Mouse (Mus musculus) olfactory bulb, adult 2 months (tissue): ENCODE results near the gene Pnpla1. TPM values are rescaled to one million over a fixed set of nuclear protein-coding genes. Genes with fewer than 3 reads are reported as not detected.

ENCODE experiments used
- H3K27ac ChIP-seq: fragments of 200-500 bp; 2 replicates; pipeline ENCODE4 v1.5.1; 2012; ENCODE audit warnings: low read depth, low read length; ENCODE audit not compliant: insufficient read depth
- H3K4me1 ChIP-seq: fragments of 200-500 bp; 2 replicates; pipeline ENCODE4 v1.6.1; 2012; ENCODE audit warnings: low read length; ENCODE audit not compliant: control insufficient read depth, insufficient read depth
- H3K4me3 ChIP-seq: fragments of 200-500 bp; 2 replicates; pipeline ENCODE4 v1.5.1; 2012; ENCODE audit warnings: mild to moderate bottlenecking, low read depth, low read length, moderate library complexity; ENCODE audit not compliant: insufficient read depth
- CTCF ChIP-seq: fragments of 200-500 bp; IDR thresholded peaks from 2 replicates; pipeline ENCODE4 v1.5.1; 2012; ENCODE audit warnings: low read depth, mild to moderate bottlenecking, low read length, moderate library complexity; ENCODE audit not compliant: insufficient read depth
- POLR2A ChIP-seq: fragments of 200-500 bp; IDR thresholded peaks from 2 replicates; pipeline ENCODE4 v1.6.1; 2012; ENCODE audit warnings: mild to moderate bottlenecking, low read depth, low read length, moderate library complexity; ENCODE audit not compliant: insufficient read depth
- WGBS: fragments of 180-500 bp; shearing (Covaris S2); methylation state at CpG from one replicate; pipeline ENCODE4 v1.1.7; 2018; 5-methylcytosine and 5-hydroxymethylcytosine counted together
- polyA plus RNA-seq: library from polyadenylated mRNA; stranded (reverse); fragments of >200 nt; gene quantifications from 2 replicates; pipeline ENCODE4 v1.2.4, GENCODE M21; 2012; ENCODE audit warnings: low replicate concordance; ENCODE audit not compliant: missing spikeins, insufficient read depth, insufficient read length

Gene Pnpla1
- polyA plus RNA-seq, 1 experiment, result not detected

GRCm38 (mm10) chr17:28922096-28922495 lies 63.9 kb downstream of the Pnpla1 start:
- no peak overlapping the region for H3K27ac ChIP-seq
- H3K4me1 ChIP-seq, result peaks cover 11% of the 10 kb centered on the region
- 82% methylated on average over 6 of the region's 6 CpGs for WGBS
- TF ChIP-seq CTCF, result no peak
- no peak overlapping the region for H3K4me3 ChIP-seq

GRCm38 (mm10) chr17:28924957-28925595 lies 66.9 kb downstream of the Pnpla1 start:
- 89% methylated on average over 8 of the region's 8 CpGs for WGBS
- Histone ChIP-seq H3K4me1 (peaks cover 12% of the 10 kb centered on the region), H3K4me3 (no peak overlapping the region), H3K27ac (no peak overlapping the region)
- TF ChIP-seq POLR2A (no peak), CTCF (no peak)

DNA sequence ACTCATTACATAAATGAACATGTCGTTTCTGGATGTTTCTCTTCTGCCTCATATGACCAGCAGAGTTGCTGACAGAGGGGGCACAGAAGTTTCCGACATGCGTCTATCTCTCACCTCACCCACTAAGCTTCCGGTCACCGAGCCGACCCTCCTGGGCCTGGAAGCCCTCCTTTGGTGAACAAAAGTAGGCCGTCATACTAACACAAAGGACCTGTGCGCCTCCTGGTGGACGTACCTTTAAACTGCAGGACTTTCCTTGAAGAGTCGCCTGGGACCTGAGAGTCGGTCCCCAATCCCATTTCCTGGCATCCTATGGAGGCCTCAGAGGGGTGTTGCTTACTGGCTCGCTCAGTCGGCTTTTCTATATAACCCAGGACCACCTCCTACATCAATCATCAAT lies 68.2 kb downstream of the Pnpla1 start:
- Histone ChIP-seq H3K27ac (no peak overlapping the region), H3K4me1 (peaks cover 15% of the 10 kb centered on the region), H3K4me3 (no peak overlapping the region)
- 11% methylated on average over 13 of the region's 13 CpGs for WGBS
- TF ChIP-seq POLR2A (no peak), CTCF (peak; percentile 87)

GRCm38 (mm10) chr17:28926866-28927635 lies 68.8 kb downstream of the Pnpla1 start:
- TF ChIP-seq CTCF (peak; percentile 75), POLR2A (no peak)
- H3K4me3 ChIP-seq, result no peak overlapping the region
- WGBS, result 43% methylated on average over 15 of the region's 15 CpGs
- H3K27ac ChIP-seq, result no peak overlapping the region
- H3K4me1 ChIP-seq, result peaks cover 15% of the 10 kb centered on the region

- WGBS, result 76% methylated on average over 9 of the region's 9 CpGs
- TF ChIP-seq POLR2A (no peak), CTCF (no peak)
- Histone ChIP-seq H3K27ac (no peak overlapping the region), H3K4me1 (peaks cover 15% of the 10 kb centered on the region), H3K4me3 (no peak overlapping the region)
Measured at GRCm38 (mm10) chr17:28928004-28928403, 69.8 kb downstream of the Pnpla1 start.

DNA sequence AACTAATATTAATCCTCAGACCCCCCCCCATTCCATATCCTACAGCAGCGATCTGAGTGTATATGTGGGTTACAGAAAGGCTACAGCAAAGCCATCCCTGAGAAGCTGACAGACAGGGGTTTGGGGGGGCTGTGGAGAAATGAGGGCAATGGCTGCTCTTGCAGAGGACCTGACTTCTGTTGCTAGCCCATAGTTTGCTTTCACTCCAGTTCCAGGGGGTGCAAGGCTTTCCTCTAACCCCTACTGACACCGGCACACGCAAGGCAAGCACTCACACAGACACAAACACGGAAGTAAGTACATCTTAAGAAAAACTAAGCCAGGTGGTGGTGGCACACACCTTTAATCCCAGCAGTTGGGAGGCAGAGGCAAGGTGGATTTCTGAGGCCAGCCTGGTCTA lies 71.2 kb downstream of the Pnpla1 start:
- Histone ChIP-seq H3K4me1 (peaks cover 15% of the 10 kb centered on the region), H3K4me3 (no peak overlapping the region), H3K27ac (no peak overlapping the region)
- WGBS, result 95% methylated on average over 4 of the region's 4 CpGs
- TF ChIP-seq POLR2A (no peak), CTCF (no peak)

DNA sequence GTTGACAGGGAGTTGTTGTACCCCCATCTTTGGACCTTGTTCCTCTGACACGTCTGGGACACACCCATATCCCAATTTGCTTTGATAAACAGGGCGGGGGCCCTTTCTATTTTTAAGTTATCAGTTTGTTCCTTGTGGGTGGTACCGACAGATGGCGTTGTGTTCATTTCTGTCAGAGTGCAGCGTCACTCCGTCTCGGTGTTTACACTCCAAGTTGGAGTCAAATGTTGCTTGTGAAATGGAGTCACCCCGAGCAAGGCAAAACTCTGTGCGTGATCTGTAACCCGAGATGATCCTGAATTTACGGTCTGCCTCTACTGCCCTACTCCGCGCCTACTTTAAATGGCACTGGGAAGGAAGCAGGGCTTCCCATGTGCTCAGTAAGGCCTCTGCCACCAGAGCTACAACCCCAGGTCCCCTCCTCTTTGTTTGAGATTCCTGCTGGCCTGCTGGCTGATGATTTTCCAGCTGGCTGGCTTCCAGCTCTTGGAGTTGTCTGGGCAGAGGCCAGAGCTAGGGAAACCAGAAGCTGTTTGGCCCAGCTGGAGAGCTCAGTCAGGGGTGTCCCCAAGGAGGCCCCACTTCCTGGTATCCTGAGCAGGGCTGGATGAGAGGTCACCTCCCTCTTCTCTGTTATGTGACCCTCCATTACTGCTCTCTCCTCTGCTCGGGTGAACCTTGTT lies 72.3 kb downstream of the Pnpla1 start:
- no peak overlapping the region for H3K27ac ChIP-seq
- 25% methylated on average over 14 of the region's 14 CpGs for WGBS

DNA sequence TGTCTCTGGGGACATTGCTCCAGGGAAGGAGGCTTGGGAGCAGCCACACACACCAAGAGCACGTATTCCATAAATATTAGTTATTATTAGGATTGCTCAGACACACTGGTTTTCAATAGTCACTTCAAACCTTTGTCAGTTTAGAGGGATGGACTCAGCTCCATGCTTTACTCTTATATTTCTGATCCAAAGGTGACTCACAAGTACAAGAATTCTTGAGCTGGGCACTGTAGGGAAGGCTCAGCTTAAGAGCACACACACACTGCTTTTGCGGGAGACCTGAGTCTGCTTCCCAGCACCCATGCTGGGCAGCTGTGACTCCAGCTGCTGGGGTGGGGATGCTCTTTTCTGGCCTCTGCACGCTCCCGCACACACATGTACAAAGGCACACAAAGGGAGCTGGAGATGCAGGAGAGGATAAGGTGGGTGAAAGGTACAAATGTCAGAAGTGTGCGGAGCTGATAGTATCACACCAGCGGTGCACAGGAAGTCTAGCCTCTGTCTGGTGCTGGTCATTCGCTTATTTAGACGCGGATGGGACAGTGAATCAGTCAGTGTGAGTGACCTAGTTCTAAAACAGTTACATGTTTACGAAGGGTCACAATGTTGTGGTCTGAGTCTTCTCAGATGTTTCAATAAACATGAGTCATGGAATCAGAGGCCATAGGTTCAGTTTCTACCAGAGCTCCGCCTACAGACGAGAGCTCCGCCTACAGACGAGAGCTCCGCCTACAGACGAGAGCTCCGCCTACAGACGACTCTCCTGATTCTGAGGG lies 73.4 kb downstream of the Pnpla1 start:
- H3K4me1 ChIP-seq, result peaks cover 9% of the 10 kb centered on the region
- TF ChIP-seq CTCF (no peak), POLR2A (no peak)
- WGBS, result 93% methylated on average over 18 of the region's 18 CpGs
- no peak overlapping the region for H3K27ac ChIP-seq
- no peak overlapping the region for H3K4me3 ChIP-seq

More for the DNA sequence above, 72.3 kb downstream of the Pnpla1 start:
- peaks cover 15% of the 10 kb centered on the region for H3K4me1 ChIP-seq
- H3K4me3 ChIP-seq, result no peak overlapping the region
- TF ChIP-seq POLR2A, result no peak
- TF ChIP-seq CTCF, result no peak
